Mouse (Mus musculus): Measurements from ENCODE around the gene Irs3.

- TF ChIP-seq CTCF (IDR thresholded peaks at IDR 0.05; ENCODE audit: extremely low read depth, insufficient read depth, insufficient read length, insufficient replicate concordance) = no peak
- TF ChIP-seq POLR2A (IDR thresholded peaks at IDR 0.05; ENCODE audit: low read depth, low read length) = peak; percentile 89
Measured at GRCm38 (mm10) chr5:137600619-137601364, 44.7 kb downstream of the Irs3 start, which contains the start of gene Mospd3.
